Mouse (Mus musculus) gastrocnemius, adult 18-20 months (tissue): ENCODE results near the gene Dnah2. TPM values are rescaled to one million over a fixed set of nuclear protein-coding genes. Genes with fewer than 3 reads are reported as not detected.
A peak's percentile ranks its signal among the peaks of the same experiment; 100 is the strongest.
"Not testable (repeated sequence)": the region's sequence is repeated elsewhere in the genome, so short reads cannot be mapped to it uniquely, and the experiment has no call there.

Experiments used
- DNase-seq: peaks from one replicate; pipeline ENCODE4 v3.0.0; 2021; ENCODE audit warnings: low spot score
- total RNA-seq, 2 experiments: library from RNA; stranded (reverse); gene quantifications; 2 replicates each; pipeline ENCODE4 v1.2.3; 2021

Dnah2 gene
- total RNA-seq, 2 experiments from 2014 or later, result 0.14 to 0.83 TPM

DNA sequence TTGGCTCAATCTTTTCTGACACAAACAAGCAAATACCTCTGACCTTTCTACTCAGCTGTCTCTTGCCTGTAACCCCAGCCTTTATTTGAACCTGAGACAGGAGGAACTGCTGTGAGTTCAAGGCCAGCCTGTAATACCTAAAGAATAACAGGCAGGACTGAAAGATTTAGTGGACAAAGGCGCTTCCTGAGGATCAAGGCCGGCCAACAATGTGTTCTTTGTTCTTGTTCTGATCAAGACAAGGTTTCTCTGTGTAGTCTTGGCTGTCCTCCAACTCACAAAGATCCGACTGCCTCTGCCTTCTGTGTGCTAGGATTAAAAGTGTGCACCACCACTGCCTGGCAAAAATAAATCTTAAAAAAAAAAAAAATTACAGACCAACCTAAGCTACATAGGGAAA lies 15.5 kb upstream of the Dnah2 start:
- no peak for DNase-seq

DNA sequence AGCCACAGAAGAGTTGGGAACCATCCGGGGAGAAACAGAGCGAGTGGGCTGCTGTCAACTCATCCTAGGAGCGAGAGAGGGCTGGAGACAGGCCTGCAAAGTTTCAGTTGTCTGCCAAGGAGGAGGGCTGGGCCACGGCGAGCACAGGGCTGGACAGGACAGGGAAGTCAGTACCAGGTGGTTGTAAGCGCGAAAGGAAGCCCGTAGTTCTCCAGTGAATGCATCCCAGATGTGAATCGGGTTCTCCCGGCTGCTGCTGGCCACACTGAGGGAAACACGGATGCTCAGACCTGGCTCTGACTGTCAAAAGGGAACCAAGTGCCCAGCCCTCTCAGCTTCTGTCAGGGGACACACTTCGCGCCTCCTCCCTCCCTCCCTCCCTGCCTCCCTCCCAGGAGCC lies 14.5 kb upstream of the Dnah2 start:
- DNase-seq, result no peak

DNA sequence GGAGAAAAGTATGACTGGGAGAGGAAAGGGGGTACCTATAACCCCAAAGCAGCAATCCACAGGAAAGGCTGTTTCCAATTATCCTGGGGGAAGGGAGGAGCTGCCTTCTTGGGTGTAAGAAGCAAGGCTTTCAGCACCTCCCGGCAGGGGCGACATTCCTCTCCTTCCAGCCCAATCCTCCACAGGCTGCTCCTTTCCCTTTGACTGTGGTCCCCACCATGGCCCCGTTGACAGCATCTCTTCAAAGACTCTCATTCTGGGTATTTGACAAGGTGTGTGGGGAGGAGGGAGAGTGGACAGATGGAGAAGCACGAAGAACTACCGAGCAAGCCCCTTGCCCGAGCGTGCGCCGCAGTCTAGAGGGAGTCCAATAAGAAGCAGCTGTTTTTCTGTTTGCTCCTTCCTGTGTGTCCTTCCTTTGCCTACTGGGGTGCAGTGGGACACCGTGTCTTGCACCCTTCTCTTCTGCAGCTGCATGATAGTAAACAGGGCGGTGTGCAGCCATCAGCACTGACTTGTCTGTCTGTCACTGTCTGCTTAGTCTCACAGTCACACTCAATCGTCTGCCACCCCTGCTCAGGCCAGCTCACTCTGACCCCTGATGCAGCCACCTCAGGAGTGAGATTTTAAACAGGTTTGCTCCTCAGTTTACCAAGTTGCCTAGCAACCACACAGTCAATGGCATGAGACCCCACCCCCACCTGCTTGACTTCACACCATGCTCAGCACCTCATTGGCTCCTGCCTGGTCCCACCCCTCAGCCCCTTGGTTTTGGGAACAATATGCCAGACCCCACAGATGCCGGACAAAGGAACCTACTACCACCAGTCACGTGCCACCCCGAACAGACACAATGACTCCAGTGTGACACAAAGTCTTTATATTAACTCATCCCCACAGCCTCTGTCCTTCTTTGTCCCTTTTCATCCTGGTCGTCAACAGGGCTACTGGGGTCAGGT lies 12.3 kb upstream of the Dnah2 start:
- no peak for DNase-seq

DNA sequence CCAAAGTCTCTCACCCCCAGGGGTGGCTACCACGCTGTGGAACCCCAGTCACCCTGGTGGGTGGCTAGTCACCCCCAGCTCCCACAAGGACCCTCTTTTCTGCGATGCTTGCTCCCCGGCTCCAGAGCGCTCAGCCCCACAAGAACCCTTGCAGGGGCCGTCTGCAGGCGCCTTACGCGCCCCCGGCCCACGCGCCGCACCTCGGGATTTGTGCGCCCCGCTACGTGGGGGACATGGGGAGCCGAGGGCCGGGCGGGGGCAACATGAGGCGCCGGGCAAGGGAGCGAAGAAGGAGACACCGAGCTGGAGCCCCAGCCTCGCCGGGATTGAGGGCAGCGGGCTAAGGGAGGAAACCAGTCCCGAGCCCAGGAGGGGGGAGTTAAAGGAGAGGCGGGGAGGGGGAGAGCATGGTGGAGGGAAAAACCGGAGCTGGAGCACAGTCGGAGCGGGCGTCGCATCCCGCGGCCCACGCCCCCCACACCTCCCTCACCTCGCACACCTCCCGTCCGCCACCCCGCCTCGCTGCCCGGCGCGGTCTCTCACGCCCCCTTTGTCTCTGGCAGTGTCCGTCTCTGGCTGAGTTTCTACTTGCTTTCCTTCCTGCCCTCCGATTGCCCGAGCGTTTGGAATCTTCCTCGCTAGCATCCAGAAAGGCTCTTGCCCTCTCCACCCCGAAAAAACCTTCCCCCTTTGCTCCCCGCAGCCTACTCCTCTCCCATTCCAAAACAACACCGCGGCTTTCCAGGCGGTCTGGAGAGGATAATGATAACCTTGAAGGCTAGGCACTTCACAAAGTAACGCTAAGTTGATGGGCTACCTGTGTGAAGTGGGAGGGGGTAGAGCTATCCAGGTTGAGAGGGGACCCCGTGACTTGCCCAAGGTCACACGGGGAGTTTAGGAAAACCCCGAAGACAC lies 11.2 kb upstream of the Dnah2 start, which contains the start of gene Efnb3:
Efnb3 (minus strand) TSS at position 355 of the 915 bp plus-strand sequence.
- DNase-seq, result no peak

DNA sequence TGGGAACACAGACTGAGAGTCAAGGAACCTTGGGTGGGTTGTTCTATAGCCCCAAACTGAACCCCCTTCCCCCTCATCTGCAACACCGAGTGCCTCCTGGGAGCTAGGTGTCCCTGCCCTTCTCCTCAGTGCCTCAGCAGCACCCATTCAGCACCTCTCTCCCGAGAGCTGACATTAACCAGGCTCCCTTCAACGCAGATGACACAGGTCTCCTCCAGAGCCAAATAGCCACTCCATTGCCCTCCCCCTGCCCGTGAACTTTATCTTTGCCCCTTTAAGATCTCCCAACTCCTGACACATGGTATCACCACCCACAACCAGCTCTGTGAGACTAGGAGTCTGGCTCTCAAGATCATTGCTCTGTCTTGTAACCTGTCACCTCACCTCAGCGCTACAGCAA lies 10.3 kb upstream of the Dnah2 start:
- DNase-seq, result no peak

DNA sequence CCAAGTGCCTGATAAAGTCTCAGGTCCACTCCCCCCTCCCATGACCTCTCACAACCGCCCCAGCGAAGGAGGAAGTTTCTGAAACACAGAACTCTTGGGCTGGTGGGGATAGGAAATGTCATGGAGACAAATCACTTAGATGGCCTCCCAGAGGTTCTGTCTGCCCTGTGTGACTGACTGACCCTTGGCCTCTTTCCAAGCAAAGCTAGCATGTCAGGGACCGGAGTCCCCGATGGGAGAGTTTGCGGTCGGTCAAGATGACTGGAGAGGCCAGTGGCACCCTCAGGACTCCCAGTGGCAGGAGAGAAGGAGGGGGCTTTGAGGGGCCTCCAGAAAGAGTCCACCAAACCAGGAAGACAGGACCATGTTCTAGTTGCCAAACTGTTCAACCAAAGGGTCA lies 9.8 kb upstream of the Dnah2 start:
- no peak for DNase-seq

DNA sequence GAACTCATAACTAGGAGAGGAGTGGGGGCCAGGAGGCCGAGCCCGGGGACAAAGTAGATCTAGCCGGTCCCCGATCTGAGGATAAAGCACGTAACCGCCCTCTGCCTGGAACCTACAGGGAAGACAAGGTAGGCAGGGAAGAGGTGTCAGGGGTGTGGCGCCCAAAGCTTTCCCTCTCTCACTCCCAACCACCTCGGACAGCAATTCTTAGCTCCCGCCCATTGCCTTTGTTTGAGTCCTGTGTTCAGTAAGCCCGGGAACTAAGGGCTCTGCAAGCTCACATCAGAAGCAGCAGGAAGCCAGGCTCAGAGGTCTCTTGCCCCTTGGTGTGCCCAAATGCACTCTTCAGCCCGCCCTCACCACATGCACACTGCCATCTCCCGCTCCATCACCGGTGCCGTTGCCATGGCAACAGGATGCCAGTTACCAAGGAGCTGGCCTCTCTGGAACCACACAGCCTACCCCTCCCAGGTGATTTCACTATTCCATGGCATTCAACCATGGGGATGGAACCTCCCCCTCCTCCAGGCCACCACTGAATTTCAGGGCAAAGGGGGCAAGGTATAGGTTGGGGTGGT lies 8.6 kb upstream of the Dnah2 start:
- no peak for DNase-seq

DNA sequence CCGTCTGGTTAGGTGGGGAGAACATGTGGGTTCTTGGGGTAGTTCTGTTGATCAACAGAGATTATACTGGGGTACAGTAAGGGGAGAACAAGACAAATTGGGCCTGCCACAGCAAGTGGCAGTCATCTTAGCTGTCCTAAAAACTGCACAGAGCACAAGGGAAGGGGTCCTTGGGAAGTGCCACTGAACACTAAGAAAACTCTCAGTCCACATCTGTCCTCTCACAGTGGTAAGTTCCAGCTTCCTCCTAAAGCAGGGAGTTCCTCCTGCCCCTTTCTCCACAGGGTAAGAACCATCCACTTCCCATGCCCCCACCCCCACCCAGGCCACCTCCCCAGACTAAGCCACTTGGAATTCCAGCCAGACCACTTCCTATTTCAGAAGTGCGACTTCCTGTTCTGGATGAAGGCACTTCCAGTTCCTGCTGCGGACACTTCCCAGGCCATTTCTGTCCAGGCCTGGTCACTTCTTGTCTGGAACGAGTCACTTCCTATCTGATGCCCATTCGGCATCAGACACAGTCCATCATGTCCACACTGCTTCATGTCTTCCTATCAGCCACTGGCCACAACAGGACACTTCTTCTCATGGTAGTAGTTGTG lies 5.7 kb upstream of the Dnah2 start:
- no peak for DNase-seq

DNA sequence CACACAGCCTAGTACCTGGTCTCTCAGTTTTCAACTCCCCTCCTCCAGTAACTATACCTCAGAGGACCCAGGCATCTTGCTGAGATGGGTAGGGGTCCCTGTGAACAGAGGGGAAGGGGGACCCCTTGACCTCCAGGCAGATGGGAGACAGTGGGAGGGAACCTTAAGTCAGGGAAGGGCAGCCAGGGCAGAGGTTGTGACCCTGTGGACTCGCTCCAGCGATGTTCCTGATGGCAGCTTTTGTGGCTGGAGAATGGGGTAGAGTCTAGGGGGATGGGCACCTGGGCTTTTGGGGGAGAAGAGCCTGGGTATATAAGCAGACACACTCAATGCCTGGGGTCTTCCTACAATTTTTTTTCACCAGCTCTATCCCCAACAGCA lies 4.4 kb upstream of the Dnah2 start:
- DNase-seq, result no peak

DNA sequence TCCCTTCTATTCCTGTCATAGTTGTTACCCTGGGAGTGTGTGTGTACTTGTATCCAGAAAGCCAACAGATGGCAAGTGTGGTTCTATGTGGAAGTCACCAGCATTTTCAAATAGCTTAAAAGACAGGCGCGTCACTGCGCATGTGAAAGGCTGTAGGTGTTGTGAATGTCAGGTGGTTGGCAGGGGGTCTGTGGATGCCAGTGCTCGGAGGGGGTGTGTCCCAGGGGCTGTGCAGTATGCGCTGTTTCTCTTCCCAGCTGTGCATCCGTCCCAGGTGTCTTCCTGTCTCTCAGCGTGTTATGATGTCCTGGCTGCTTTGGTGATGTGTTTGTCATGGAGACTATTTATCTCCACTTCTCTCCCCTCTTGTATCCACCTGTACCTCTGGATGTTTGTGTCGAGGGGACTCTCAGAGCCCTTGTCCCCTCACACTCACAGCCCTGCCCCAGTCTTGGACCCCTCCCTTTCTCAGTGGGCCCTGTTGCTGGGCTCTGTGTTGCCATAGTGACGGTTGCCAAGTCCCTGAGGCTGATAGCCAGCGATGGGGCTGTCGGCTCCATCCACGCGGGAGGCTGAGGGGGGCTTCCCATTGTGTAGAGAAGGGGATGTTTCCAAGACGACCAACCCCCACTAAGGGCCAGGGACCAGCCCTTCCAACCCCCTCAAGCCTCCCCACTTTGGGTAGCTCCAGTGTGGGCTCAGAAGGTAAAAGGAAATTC lies 3.9 kb upstream of the Dnah2 start:
- no peak for DNase-seq

DNA sequence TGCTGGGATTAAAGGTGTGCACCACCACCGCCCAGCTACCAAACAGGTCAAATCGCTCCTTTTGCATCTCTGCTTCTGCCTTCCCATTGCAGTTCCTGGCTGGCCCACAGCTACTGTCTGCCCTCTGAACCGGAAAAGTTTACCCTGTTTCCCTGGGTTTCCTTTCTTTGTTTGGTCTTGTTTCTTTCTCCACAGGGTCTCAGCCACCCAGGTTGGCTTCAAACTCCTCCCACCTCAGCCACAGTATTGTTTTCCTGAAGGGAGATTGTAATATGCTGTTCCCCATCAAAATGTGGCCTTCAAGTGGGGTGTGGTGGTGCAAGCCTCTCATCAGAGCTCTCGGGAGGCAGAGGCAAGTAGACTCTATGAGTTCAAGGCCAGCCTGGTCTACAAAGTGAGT lies 2.4 kb upstream of the Dnah2 start:
- DNase-seq, result no peak

DNA sequence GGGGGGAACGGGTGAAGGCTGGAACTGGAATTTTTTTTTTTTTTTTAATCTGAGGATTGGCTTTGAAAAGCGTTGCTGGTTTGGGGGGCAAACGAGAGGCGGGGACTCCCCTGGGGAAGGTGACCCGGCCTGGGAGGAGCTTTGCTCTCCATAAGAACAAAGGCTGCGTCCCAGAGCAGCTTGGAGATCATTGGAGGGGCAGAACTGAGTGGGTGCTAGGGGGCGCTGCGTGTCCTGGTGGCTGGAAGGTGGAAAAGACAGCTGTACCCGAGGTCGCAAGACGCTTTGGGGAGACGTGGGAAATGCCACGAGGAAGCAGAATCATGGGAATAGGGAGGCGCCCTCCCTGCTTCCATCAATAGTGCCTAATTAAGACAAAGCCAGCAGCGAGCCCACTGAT lies 1.8 kb downstream of the Dnah2 start:
- DNase-seq, result peak; percentile 39

DNA sequence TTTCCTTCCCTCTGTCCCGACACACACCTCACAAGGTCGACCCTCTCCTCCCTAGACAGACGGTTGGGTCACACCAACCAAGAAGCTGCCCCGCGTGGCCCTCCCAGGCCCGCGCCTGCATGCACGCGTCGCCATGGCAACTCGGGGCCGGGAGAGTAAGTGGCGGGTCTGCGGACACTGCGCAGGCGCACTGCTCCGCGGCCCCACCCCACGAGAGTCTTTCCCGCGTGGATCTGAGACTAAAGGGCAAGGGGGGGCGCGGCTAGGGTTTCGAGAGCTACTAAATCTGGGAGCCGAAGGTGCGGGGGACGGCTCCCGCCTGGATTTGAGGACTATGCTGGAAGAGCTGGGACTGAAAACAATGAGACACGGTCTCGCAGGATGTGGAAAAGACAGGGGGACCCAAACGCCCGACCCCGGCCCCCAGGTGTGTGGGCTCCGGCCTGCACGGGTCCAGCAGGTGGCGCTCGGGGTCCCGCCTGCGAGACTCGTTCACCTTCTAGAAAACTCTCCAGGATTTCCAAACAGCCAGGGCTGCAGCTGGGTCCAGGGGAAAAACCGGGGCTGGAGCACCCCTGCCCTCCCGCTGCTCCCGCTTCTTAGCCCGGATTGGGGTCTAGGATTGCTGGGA lies 2.4 kb downstream of the Dnah2 start:
- peak; percentile 60 for DNase-seq

DNA sequence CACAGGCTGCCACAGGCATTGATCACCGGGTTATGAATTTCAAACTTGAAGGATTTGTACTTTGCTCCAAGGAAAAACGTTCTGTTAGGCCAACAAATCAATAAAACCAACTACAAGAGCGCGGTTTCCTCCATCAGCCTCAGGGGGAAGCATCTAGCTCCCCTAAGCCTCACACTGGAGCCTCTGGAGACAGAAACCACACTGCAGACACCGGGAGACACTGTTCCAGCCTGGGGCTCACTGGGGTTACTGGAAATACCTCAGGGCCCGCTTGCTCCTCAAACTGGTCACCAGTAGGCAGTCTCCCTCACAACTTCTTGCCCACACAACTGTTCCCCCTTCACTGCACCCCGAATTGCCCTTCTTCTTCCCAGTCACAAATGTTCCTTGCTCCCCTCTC lies 3.0 kb downstream of the Dnah2 start:
- no peak for DNase-seq

DNA sequence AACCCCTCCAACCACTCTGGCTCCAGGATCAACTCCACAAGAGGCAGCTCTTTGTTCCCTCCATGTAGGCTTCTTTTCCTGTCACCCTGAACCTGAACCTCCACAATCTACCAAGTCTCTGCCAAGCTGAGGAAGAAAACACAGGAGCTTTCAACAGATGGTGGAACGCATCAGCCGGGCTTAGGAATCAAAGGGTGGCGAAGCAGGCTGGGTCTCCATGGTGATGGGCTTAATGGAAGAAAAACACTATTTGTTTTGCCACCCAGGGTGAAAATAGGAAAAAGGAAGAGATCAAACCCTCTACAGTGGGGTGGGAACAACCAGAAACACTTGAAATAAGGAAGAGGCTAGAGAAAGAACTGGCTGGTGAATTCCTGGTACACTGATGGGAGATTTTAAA lies 5.3 kb downstream of the Dnah2 start:
- no peak for DNase-seq

DNA sequence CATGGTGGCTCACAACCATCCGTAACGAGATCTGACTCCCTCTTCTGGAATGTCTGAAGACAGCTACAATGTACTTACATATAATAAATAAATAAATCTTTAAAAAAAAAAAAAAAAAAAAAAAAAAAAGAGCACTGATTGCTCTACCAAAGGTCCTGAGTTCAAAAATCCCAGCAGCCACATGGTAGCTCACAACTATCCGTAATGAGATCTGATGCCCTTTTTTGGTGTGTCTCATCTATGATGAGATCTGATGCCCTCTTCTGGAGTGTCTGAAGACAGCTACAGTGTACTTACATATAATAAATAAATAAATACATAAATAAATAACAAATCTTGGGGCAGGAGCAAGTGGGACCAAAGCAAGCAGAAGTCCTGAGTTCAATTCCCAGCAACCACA lies 7.2 kb downstream of the Dnah2 start:
- DNase-seq, result not testable (repeated sequence)

DNA sequence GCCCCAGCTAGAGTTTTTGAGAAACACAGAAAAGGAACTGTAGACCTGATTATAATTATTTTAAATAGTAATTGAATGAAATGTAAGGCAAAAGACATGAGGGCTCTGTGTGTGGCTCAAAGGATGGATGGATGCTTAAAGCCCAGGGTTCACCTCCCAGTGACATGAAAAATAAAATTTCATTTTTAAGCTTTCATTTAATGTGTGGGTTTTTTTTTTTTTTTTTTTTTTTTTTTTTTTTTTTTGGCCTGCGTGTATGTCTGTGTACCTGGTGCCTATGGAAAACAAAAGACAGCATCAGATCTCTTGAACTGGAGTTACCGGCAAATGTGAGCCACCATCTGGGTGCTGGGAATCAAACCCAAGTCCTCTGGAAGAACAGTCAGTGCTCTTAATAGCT lies 8.2 kb downstream of the Dnah2 start:
- DNase-seq, result no peak

DNA sequence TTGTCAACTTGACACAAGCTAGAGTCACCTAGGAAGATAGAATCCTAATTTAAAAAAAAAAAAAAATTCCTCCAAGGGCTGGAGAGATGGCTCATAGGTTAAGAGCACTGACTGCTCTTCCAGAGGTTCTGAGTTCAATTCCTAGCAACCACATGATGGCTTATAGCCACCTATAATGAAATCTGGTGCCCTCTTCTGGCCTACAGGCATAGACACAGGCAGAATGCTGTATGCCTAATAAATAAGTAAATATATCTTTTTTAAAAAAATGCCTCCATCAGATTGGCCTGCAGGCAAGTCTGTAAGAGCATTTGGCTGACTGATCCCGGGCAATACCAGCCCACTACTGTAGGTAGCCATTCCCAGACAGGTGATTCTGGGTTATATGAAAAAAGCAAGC lies 13.9 kb downstream of the Dnah2 start:
- no peak for DNase-seq

DNA sequence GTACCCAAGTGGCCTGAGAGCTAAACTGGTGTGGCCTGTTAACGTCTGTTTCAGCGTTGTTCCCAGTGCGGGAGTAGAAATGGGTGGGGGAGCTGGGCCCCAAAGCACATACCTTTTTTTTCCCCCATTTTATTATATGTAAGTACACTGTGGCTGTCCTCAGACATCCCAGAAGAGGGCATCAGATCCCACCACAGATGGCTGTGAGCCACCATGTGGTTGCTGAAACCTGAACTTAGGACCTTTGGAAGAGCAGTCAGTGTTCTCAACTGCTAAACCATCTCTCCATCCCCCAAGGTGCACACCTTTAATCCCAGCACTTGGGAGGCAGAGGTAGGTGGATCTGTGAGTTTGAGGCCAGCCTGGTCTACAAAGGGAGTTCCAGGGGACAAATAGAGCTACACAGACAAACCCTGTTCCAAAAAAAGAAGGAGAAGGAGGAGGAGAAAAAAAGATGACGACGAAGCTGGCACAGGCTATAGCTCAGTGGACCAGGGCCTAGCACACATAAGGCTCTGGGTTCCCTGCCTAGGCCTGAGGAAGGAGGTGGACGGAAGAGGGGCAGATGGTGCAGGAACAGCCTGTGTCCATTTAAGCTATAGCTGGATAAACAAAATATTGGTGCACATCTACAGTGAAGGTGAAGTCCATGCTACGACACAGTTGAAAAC lies 16.3 kb downstream of the Dnah2 start:
- DNase-seq, result no peak

DNA sequence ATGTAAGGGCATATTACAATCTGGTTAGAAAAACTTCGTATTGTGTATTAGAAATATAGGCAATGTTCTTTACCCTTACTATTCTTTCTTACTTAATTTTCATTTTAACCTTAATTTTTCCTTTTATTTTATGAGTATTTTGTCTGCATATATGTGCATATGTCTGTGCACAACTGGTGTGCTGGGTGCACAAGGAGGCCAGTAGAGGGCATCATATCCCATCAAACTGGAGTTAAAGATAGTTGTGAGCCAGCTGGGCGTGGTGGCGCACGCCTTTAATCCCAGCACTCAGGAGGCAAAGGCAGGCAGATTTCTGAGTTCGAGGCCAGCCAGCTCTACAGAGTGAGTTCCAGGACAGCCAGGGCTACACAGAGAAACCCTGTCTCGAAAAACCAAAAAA lies 18.2 kb downstream of the Dnah2 start:
- DNase-seq, result not testable (repeated sequence)
